20 mouse cellular contexts compared by ENCODE assay signal in genomic region chr4:126526164-126526563, GRCm38 (mm10). TPM values are rescaled to one million over a fixed set of nuclear protein-coding genes. Genes with fewer than 3 reads are reported as not detected.
A peak's percentile ranks its signal among the peaks of the same experiment; 100 is the strongest.
DNase-seq lines count a peak whose midpoint lies in the region; ATAC-seq and TF ChIP-seq lines count a peak whose summit lies in the region.
"Had no signal": no experiment of that assay in that cellular context is flagged by ENCODE, and none has a peak within 500 bp of the region (broad histone marks: within the 10 kb centered on the region; RNA-seq: fewer than 3 reads in every experiment).

No protein-coding gene starts in this region.

- 80% methylated on average over 3 of the region's 3 CpGs for WGBS in heart, embryonic 11.5 days (ENCODE audit: insufficient replicate concordance)
- WGBS in lung, postnatal 0 days, result 57% methylated on average over 3 of the region's 3 CpGs
- 91% methylated on average over 3 of the region's 3 CpGs for WGBS in hindbrain, embryonic 13.5 days

- H3K27me3 ChIP-seq in heart, embryonic 11.5 days (ENCODE audit: control insufficient read depth, insufficient read depth, low read length), result no peaks in the 10 kb centered on the region
- H3K27me3 ChIP-seq in lung, postnatal 0 days (replicated peaks; ENCODE audit: insufficient read depth, low read length), result no peaks in the 10 kb centered on the region
- no peaks in the 10 kb centered on the region for H3K27me3 ChIP-seq in hindbrain, embryonic 13.5 days
- H3K27me3 ChIP-seq: forebrain, embryonic 13.5 days; limb, embryonic 12.5 days; midbrain, embryonic 13.5 days had no signal

- H3K4me1 ChIP-seq in heart, embryonic 11.5 days (ENCODE audit: control insufficient read depth, insufficient read depth, low read length), result no peaks in the 10 kb centered on the region
- no peaks in the 10 kb centered on the region for H3K4me1 ChIP-seq in lung, postnatal 0 days (ENCODE audit: insufficient read depth, low read depth, low read length)
- H3K4me1 ChIP-seq in hindbrain, embryonic 13.5 days (replicated peaks), result peaks cover 1% of the 10 kb centered on the region
- H3K4me1 ChIP-seq: forebrain, embryonic 13.5 days; limb, embryonic 12.5 days; megakaryocyte, embryonic 14.5 days had no signal

- no peak overlapping the region for H3K27ac ChIP-seq in heart, embryonic 11.5 days (ENCODE audit: low read depth, low read length)
- peak overlapping the region; percentile 36; the same call in 1 of the 2 replicates for H3K27ac ChIP-seq in layer of hippocampus, adult 2 months
- no peak overlapping the region for H3K27ac ChIP-seq in lung, postnatal 0 days (ENCODE audit: low read length)
- H3K27ac ChIP-seq in hindbrain, embryonic 13.5 days, result no peak overlapping the region
- H3K27ac ChIP-seq: forebrain, embryonic 13.5 days; gastrocnemius, adult 2 months; hindbrain, embryonic 14.5 days; limb, embryonic 12.5 days; midbrain, embryonic 13.5 days had no signal

- no peak overlapping the region for H3K9ac ChIP-seq in heart, embryonic 11.5 days (ENCODE audit: low read depth, low read length)
- H3K9ac ChIP-seq in lung, postnatal 0 days (replicated peaks; ENCODE audit: low read depth), result no peak overlapping the region
- H3K9ac ChIP-seq in hindbrain, embryonic 13.5 days, result no peak overlapping the region
- H3K9ac ChIP-seq: forebrain, embryonic 13.5 days; hindbrain, embryonic 14.5 days; limb, embryonic 12.5 days; liver, postnatal 0 days; midbrain, embryonic 13.5 days had no signal

- ATAC-seq in heart, embryonic 11.5 days (replicated peaks; ENCODE audit: insufficient number of reproducible peaks, low FRiP score, low TSS enrichment), result no peak
- ATAC-seq in lung, postnatal 0 days, result no peak
- ATAC-seq in hindbrain, embryonic 13.5 days (ENCODE audit: low FRiP score), result no peak
- ATAC-seq: forebrain, embryonic 13.5 days; inflammation-experienced regulatory T-cells, adult 6 months; liver, postnatal 0 days; midbrain, embryonic 13.5 days had no signal

- TF ChIP-seq CTCF in layer of hippocampus, adult 2 months (conservative IDR thresholded peaks at IDR 0.05), result no peak
- no peak for TF ChIP-seq CTCF in lung, postnatal 0 days (IDR thresholded peaks at IDR 0.05)

- H3K4me2 ChIP-seq in heart, embryonic 11.5 days, result no peak overlapping the region
- no peak overlapping the region for H3K4me2 ChIP-seq in lung, postnatal 0 days (replicated peaks; ENCODE audit: low read depth, low read length)
- no peak overlapping the region for H3K4me2 ChIP-seq in hindbrain, embryonic 13.5 days
- H3K4me2 ChIP-seq: forebrain, embryonic 13.5 days; hindbrain, embryonic 14.5 days; limb, embryonic 12.5 days; liver, embryonic 11.5 days; midbrain, embryonic 13.5 days had no signal

- peak; percentile 48 for DNase-seq in heart, adult 8-10 months (ENCODE audit: low spot score)
- peak; percentile 48 for DNase-seq in layer of hippocampus, adult 11-12 months (ENCODE audit: low spot score)
- no peak for DNase-seq in layer of hippocampus, adult 9-10 months (ENCODE audit: low spot score)
- peak; percentile 40 to 52 for DNase-seq in layer of hippocampus, adult 2 months (ENCODE audit: low spot score in 2 of 2)
- DNase-seq in lung, postnatal 0 days (ENCODE audit: low spot score), result peak; percentile 53
- no peak for DNase-seq in adrenal gland, adult 18-20 months (ENCODE audit: low spot score in 2 of 2)
- DNase-seq: cerebellum, adult 11-12 months; gastrocnemius, adult 2 months; kidney, adult 18-20 months; liver, postnatal 0 days; right cerebral cortex, postnatal 14 days had no signal

- no peaks in the 10 kb centered on the region for H3K9me3 ChIP-seq in heart, embryonic 11.5 days (replicated peaks; ENCODE audit: control insufficient read depth, low read length)
- H3K9me3 ChIP-seq in lung, postnatal 0 days (ENCODE audit: low read length), result no peaks in the 10 kb centered on the region
- H3K9me3 ChIP-seq in hindbrain, embryonic 13.5 days, result no peaks in the 10 kb centered on the region
- H3K9me3 ChIP-seq: forebrain, embryonic 13.5 days; limb, embryonic 12.5 days; megakaryocyte, embryonic 14.5 days; midbrain, embryonic 13.5 days had no signal

- H3K4me3 ChIP-seq in heart, embryonic 11.5 days (ENCODE audit: low read depth, low read length), result no peak overlapping the region
- no peak overlapping the region for H3K4me3 ChIP-seq in layer of hippocampus, adult 2 months
- H3K4me3 ChIP-seq in lung, postnatal 0 days (ENCODE audit: low read depth, low read length), result no peak overlapping the region
- no peak overlapping the region for H3K4me3 ChIP-seq in hindbrain, embryonic 13.5 days
- H3K4me3 ChIP-seq: forebrain, embryonic 13.5 days; gastrocnemius, adult 2 months; limb, embryonic 12.5 days; megakaryocyte, embryonic 14.5 days; midbrain, embryonic 13.5 days had no signal

- H3K36me3 ChIP-seq in heart, embryonic 11.5 days (ENCODE audit: control insufficient read depth, insufficient read depth, low read length), result no peaks in the 10 kb centered on the region
- no peaks in the 10 kb centered on the region for H3K36me3 ChIP-seq in lung, postnatal 0 days (ENCODE audit: insufficient read depth, low read length)
- H3K36me3 ChIP-seq in hindbrain, embryonic 13.5 days, result peaks cover 19% of the 10 kb centered on the region
- H3K36me3 ChIP-seq: limb, embryonic 12.5 days had no signal

- no peak for TF ChIP-seq EP300 in lung, postnatal 0 days (IDR thresholded peaks at IDR 0.05)

RNA-seq across cellular contexts. Expression of gene Ago4, which starts 7.1 kb away (rescaled TPM):
- total RNA-seq in heart, adult 8-10 months (2022), result 10 to 100 TPM; 10.4 to 14.5 (median 12.1) TPM
- 1.1 and 1.3 TPM in 2 replicates for polyA plus RNA-seq in heart, embryonic 11.5 days (2014; fragmentation: Nextera tagmentation; extraction: Ambion mirVana)
- total RNA-seq in layer of hippocampus, adult 2 months (2021), result 1 to 10 TPM; 7.5 to 9.5 TPM
- 5.6 and 6.1 TPM in 2 replicates for polyA plus RNA-seq in lung, postnatal 0 days (2015; fragmentation: Nextera tagmentation; extraction: Ambion mirVana)
- polyA plus RNA-seq in hindbrain, embryonic 13.5 days (2015; fragmentation: Nextera tagmentation; extraction: Ambion mirVana), result 9.9 and 10.0 TPM in 2 replicates
- 1 to 10 TPM; 4.8 to 5.1 TPM for total RNA-seq in adrenal gland, adult 18-20 months (2021)

RNA-seq across cellular contexts. Expression of gene Clspn, which starts 30.6 kb away (rescaled TPM):
- under 1 TPM; 0.16 to 0.69 (median 0.50) TPM for total RNA-seq in heart, adult 8-10 months (2022)
- 23.1 and 36.3 TPM in 2 replicates for polyA plus RNA-seq in heart, embryonic 11.5 days (2014; fragmentation: Nextera tagmentation; extraction: Ambion mirVana)
- 1 to 10 TPM; 1.6 to 2.2 TPM for total RNA-seq in layer of hippocampus, adult 2 months (2021)
- 3.2 and 3.5 TPM in 2 replicates for polyA plus RNA-seq in lung, postnatal 0 days (2015; fragmentation: Nextera tagmentation; extraction: Ambion mirVana)
- polyA plus RNA-seq in hindbrain, embryonic 13.5 days (2015; fragmentation: Nextera tagmentation; extraction: Ambion mirVana), result 8.7 and 9.0 TPM in 2 replicates
- under 1 TPM; 0.54 to 0.96 TPM for total RNA-seq in adrenal gland, adult 18-20 months (2021)

RNA-seq across cellular contexts. Expression of gene Ago1, which starts 57.8 kb away (rescaled TPM):
- total RNA-seq in heart, adult 8-10 months (2022), result 10 to 100 TPM; 10.7 to 11.6 (median 11.3) TPM
- polyA plus RNA-seq in heart, embryonic 11.5 days (2014; fragmentation: Nextera tagmentation; extraction: Ambion mirVana), result 3.9 and 4.1 TPM in 2 replicates
- total RNA-seq in layer of hippocampus, adult 2 months (2021), result 10 to 100 TPM; 63.1 to 64.0 TPM
- polyA plus RNA-seq in lung, postnatal 0 days (2015; fragmentation: Nextera tagmentation; extraction: Ambion mirVana), result 5.4 and 5.7 TPM in 2 replicates
- 13.5 and 15.3 TPM in 2 replicates for polyA plus RNA-seq in hindbrain, embryonic 13.5 days (2015; fragmentation: Nextera tagmentation; extraction: Ambion mirVana)
- total RNA-seq in adrenal gland, adult 18-20 months (2021), result 10 to 100 TPM; 25.6 to 36.9 TPM

Comparison
In these comparisons a context has a peak if more than half of its experiments do, and no peak if none do; other contexts are left out.
1. DNase-seq: peak in heart, adult 8-10 months (single experiment), layer of hippocampus, adult 11-12 months (single experiment), layer of hippocampus, adult 2 months (2 of 2) and lung, postnatal 0 days (single experiment); none in layer of hippocampus, adult 9-10 months (single experiment) and adrenal gland, adult 18-20 months (0 of 2).